Mouse (Mus musculus): ENCODE measurements around the gene Grhpr. TPM values are rescaled to one million over a fixed set of nuclear protein-coding genes. Genes with fewer than 3 reads are reported as not detected.
"Not testable (repeated sequence)": the region's sequence is repeated elsewhere in the genome, so short reads cannot be mapped to it uniquely, and the experiment has no call there.

The Grhpr gene
- polyA plus RNA-seq, 1 experiment from 2014 or later = 87.9 TPM

- not testable (repeated sequence) for H3K4me2 ChIP-seq; H3K4me1 ChIP-seq (ENCODE audit: control insufficient read depth, insufficient read depth, low read length); H3K9me3 ChIP-seq (replicated peaks; ENCODE audit: control insufficient read depth, low read length); ATAC-seq (replicated peaks; ENCODE audit: insufficient number of reproducible peaks, low FRiP score, low TSS enrichment); H3K9ac ChIP-seq (ENCODE audit: low read depth, low read length); H3K27me3 ChIP-seq (ENCODE audit: control insufficient read depth, insufficient read depth, low read length); H3K36me3 ChIP-seq (ENCODE audit: control insufficient read depth, insufficient read depth, low read length); H3K27ac ChIP-seq (ENCODE audit: low read depth, low read length); H3K4me3 ChIP-seq (ENCODE audit: low read depth, low read length)
- 87% methylated on average over 2 of the region's 2 CpGs for WGBS (ENCODE audit: insufficient replicate concordance)
These were observed 35.1 kb upstream of the Grhpr start for GRCm38 (mm10) chr4:44946126-44946525.

DNA sequence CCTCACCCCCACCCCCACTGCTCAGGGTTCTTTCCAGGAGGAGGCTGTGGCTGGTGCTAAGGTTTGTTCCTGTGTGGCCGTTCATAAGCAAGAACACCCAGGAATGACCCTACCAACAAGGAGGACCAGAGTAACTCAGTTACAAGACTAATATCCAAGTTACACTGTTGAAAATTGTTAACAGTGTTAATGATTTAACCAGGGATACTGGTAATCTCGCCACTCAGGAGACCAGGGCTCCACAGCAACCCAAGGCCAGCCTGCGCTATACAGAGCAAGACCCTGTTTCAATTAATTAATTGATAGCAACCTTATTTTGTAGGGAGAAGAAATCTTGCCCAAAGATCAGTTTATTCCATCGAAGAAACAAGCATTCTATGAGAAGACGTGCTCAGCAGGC lies 33.7 kb upstream of the Grhpr start:
- no peak overlapping the region for H3K4me3 ChIP-seq (ENCODE audit: low read depth, low read length)
- H3K27me3 ChIP-seq (ENCODE audit: control insufficient read depth, insufficient read depth, low read length) = peaks cover 3% of the 10 kb centered on the region; the same call in 1 of the 2 replicates
- no peak overlapping the region for H3K27ac ChIP-seq (ENCODE audit: low read depth, low read length)
- H3K9ac ChIP-seq (ENCODE audit: low read depth, low read length) = no peak overlapping the region
- ATAC-seq (replicated peaks; ENCODE audit: insufficient number of reproducible peaks, low FRiP score, low TSS enrichment) = no peak
- no peaks in the 10 kb centered on the region for H3K9me3 ChIP-seq (replicated peaks; ENCODE audit: control insufficient read depth, low read length)
- H3K36me3 ChIP-seq (ENCODE audit: control insufficient read depth, insufficient read depth, low read length) = no peaks in the 10 kb centered on the region
- 80% methylated on average over 5 of the region's 5 CpGs for WGBS (ENCODE audit: insufficient replicate concordance)
- no peak overlapping the region for H3K4me2 ChIP-seq
- no peaks in the 10 kb centered on the region for H3K4me1 ChIP-seq (ENCODE audit: control insufficient read depth, insufficient read depth, low read length)

GRCm38 (mm10) chr4:44948314-44948713 lies 32.9 kb upstream of the Grhpr start:
- H3K9me3 ChIP-seq (replicated peaks; ENCODE audit: control insufficient read depth, low read length) = no peaks in the 10 kb centered on the region
- H3K36me3 ChIP-seq (ENCODE audit: control insufficient read depth, insufficient read depth, low read length) = no peaks in the 10 kb centered on the region
- no peak overlapping the region for H3K4me3 ChIP-seq (ENCODE audit: low read depth, low read length)
- no peak overlapping the region for H3K9ac ChIP-seq (ENCODE audit: low read depth, low read length)
- no peaks in the 10 kb centered on the region for H3K4me1 ChIP-seq (ENCODE audit: control insufficient read depth, insufficient read depth, low read length)
- no peak overlapping the region for H3K27ac ChIP-seq (ENCODE audit: low read depth, low read length)
- H3K27me3 ChIP-seq (ENCODE audit: control insufficient read depth, insufficient read depth, low read length) = peaks cover 3% of the 10 kb centered on the region; the same call in 1 of the 2 replicates
- WGBS (ENCODE audit: insufficient replicate concordance) = 91% methylated on average over 1 of the region's 1 CpGs
- no peak overlapping the region for H3K4me2 ChIP-seq
- ATAC-seq (replicated peaks; ENCODE audit: insufficient number of reproducible peaks, low FRiP score, low TSS enrichment) = no peak

GRCm38 (mm10) chr4:44953041-44953440 lies 28.2 kb upstream of the Grhpr start:
- Histone ChIP-seq H3K36me3 (ENCODE audit: control insufficient read depth, insufficient read depth, low read length) (no peaks in the 10 kb centered on the region), H3K27me3 (ENCODE audit: control insufficient read depth, insufficient read depth, low read length) (no peaks in the 10 kb centered on the region), H3K9me3 (replicated peaks; ENCODE audit: control insufficient read depth, low read length) (no peaks in the 10 kb centered on the region), H3K27ac (ENCODE audit: low read depth, low read length) (no peak overlapping the region), H3K4me3 (ENCODE audit: low read depth, low read length) (no peak overlapping the region), H3K4me1 (ENCODE audit: control insufficient read depth, insufficient read depth, low read length) (no peaks in the 10 kb centered on the region), H3K9ac (ENCODE audit: low read depth, low read length) (no peak overlapping the region), H3K4me2 (no peak overlapping the region)
- 70% methylated on average over 9 of the region's 9 CpGs for WGBS (ENCODE audit: insufficient replicate concordance)
- ATAC-seq (replicated peaks; ENCODE audit: insufficient number of reproducible peaks, low FRiP score, low TSS enrichment) = no peak

DNA sequence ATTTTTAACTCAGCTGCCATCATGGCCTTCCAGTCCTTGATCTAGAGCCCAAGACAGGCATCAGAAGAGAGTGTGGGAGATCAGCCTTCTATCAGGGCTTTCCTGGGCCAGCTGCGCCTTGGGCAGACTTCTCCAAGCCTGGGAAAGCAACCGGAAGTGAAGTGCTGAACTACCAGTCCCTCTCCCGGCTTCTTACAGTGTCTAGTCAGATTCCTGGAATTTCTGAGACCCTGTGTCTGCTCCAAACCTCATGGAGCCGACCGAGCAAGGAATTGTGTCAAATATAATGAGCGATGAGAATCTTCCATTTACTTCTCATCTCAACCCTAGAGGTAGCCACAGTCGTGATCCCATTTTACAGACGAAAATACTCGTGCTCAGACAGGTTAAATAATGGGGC lies 22.4 kb upstream of the Grhpr start:
- Histone ChIP-seq H3K36me3 (ENCODE audit: control insufficient read depth, insufficient read depth, low read length) (no peaks in the 10 kb centered on the region), H3K4me1 (ENCODE audit: control insufficient read depth, insufficient read depth, low read length) (no peaks in the 10 kb centered on the region), H3K9ac (ENCODE audit: low read depth, low read length) (no peak overlapping the region), H3K27ac (ENCODE audit: low read depth, low read length) (no peak overlapping the region), H3K4me2 (no peak overlapping the region), H3K9me3 (replicated peaks; ENCODE audit: control insufficient read depth, low read length) (no peaks in the 10 kb centered on the region), H3K27me3 (ENCODE audit: control insufficient read depth, insufficient read depth, low read length) (no peaks in the 10 kb centered on the region), H3K4me3 (ENCODE audit: low read depth, low read length) (no peak overlapping the region)
- 74% methylated on average over 9 of the region's 9 CpGs for WGBS (ENCODE audit: insufficient replicate concordance)
- no peak for ATAC-seq (replicated peaks; ENCODE audit: insufficient number of reproducible peaks, low FRiP score, low TSS enrichment)

DNA sequence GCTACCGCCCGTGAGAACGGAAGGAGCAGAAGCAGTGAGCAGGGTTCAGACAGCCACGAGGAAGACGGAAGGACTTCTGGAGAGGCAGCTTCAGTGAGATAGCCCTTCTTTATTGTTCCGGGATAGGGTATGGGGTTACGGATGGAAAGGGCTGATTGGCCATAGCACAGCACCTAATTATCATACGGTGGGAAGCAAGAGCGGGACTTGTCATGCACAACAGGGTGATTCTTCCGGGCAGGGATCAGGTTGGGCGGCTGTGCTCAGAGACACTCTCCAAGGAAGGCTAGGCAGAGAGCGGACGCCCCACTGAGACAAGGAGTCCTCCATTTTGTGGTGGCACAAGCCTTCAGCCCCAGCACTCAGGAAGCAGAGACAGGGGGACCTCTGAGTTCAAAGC lies 22.0 kb upstream of the Grhpr start:
- Histone ChIP-seq H3K4me3 (ENCODE audit: low read depth, low read length) (no peak overlapping the region), H3K36me3 (ENCODE audit: control insufficient read depth, insufficient read depth, low read length) (no peaks in the 10 kb centered on the region), H3K9ac (ENCODE audit: low read depth, low read length) (no peak overlapping the region), H3K4me1 (ENCODE audit: control insufficient read depth, insufficient read depth, low read length) (no peaks in the 10 kb centered on the region), H3K9me3 (replicated peaks; ENCODE audit: control insufficient read depth, low read length) (no peaks in the 10 kb centered on the region), H3K27ac (ENCODE audit: low read depth, low read length) (no peak overlapping the region), H3K4me2 (no peak overlapping the region), H3K27me3 (ENCODE audit: control insufficient read depth, insufficient read depth, low read length) (no peaks in the 10 kb centered on the region)
- ATAC-seq (replicated peaks; ENCODE audit: insufficient number of reproducible peaks, low FRiP score, low TSS enrichment) = no peak
- 86% methylated on average over 13 of the region's 13 CpGs for WGBS (ENCODE audit: insufficient replicate concordance)

DNA sequence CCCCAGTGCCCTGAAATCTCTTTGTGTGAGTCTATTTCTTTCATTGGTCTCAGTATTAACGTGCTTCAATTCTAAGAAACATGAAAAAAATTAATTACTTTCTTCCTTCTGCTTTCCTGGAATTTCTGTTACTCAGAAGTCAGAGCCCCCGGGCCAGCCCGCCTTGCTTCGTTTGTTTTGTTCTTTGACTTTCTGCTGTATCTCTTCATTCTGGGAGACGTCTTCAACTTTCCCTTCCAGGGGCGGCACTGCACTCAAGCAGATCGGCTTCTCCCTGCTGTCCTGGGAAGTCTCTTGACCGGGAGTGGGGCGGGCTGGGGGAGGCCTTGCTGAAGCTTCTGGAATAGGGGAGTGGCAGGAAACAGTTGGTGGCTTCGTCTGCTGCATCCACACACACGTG lies 18.0 kb upstream of the Grhpr start:
- H3K4me1 ChIP-seq (ENCODE audit: control insufficient read depth, insufficient read depth, low read length) = no peaks in the 10 kb centered on the region
- WGBS (ENCODE audit: insufficient replicate concordance) = 62% methylated on average over 11 of the region's 11 CpGs
- H3K36me3 ChIP-seq (ENCODE audit: control insufficient read depth, insufficient read depth, low read length) = no peaks in the 10 kb centered on the region
- H3K27ac ChIP-seq (ENCODE audit: low read depth, low read length) = no peak overlapping the region
- H3K4me2 ChIP-seq = no peak overlapping the region
- H3K9me3 ChIP-seq (replicated peaks; ENCODE audit: control insufficient read depth, low read length) = no peaks in the 10 kb centered on the region
- H3K27me3 ChIP-seq (ENCODE audit: control insufficient read depth, insufficient read depth, low read length) = no peaks in the 10 kb centered on the region
- no peak for ATAC-seq (replicated peaks; ENCODE audit: insufficient number of reproducible peaks, low FRiP score, low TSS enrichment)
- no peak overlapping the region for H3K9ac ChIP-seq (ENCODE audit: low read depth, low read length)
- H3K4me3 ChIP-seq (ENCODE audit: low read depth, low read length) = no peak overlapping the region

DNA sequence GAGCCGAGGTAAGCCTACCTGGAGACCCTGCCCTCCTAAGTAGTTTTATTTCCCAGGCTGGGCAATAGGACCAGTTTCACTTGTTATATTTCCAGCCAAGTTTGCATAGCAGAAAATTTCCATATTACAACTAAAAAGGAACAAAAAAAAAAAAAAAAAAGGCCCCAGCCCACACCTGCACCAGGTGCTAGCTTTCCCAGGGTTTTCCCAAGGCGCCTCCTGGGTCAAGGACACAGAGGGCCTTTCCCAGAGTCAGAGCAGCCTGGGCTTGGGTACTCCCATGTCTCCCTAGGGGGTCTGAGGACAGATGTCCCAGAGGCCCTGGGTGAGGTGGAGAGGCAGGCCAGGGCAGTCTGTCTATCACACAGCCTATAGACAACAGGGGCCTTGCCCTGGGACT lies 16.0 kb upstream of the Grhpr start:
- ATAC-seq (replicated peaks; ENCODE audit: insufficient number of reproducible peaks, low FRiP score, low TSS enrichment) = no peak
- Histone ChIP-seq H3K9me3 (replicated peaks; ENCODE audit: control insufficient read depth, low read length) (no peaks in the 10 kb centered on the region), H3K36me3 (ENCODE audit: control insufficient read depth, insufficient read depth, low read length) (no peaks in the 10 kb centered on the region), H3K4me1 (ENCODE audit: control insufficient read depth, insufficient read depth, low read length) (no peaks in the 10 kb centered on the region), H3K27me3 (ENCODE audit: control insufficient read depth, insufficient read depth, low read length) (no peaks in the 10 kb centered on the region), H3K4me2 (no peak overlapping the region), H3K27ac (ENCODE audit: low read depth, low read length) (no peak overlapping the region), H3K4me3 (ENCODE audit: low read depth, low read length) (no peak overlapping the region), H3K9ac (ENCODE audit: low read depth, low read length) (no peak overlapping the region)
- WGBS (ENCODE audit: insufficient replicate concordance) = 74% methylated on average over 2 of the region's 2 CpGs

DNA sequence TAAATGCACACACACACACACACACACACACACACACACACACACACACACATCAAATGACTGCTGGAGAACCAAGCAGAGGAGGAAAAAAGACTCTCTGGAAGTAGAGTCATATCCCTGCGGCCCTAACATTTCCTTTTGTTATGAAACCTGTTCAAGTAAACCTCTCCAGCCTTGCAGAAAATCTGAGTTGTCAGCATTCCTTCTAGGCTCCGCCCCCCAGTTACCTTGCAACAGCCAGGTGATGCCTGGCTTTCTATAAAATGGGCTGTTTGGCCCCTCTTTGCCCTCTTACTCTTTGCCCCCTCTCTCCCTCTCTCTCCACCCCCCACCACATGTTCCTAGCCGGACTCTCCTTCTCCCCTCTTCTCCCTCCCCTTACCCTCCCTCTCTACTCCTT lies 15.5 kb upstream of the Grhpr start:
- Histone ChIP-seq H3K27ac (ENCODE audit: low read depth, low read length) (no peak overlapping the region), H3K36me3 (ENCODE audit: control insufficient read depth, insufficient read depth, low read length) (no peaks in the 10 kb centered on the region), H3K4me2 (no peak overlapping the region), H3K4me1 (ENCODE audit: control insufficient read depth, insufficient read depth, low read length) (no peaks in the 10 kb centered on the region), H3K9me3 (replicated peaks; ENCODE audit: control insufficient read depth, low read length) (no peaks in the 10 kb centered on the region), H3K27me3 (ENCODE audit: control insufficient read depth, insufficient read depth, low read length) (no peaks in the 10 kb centered on the region), H3K9ac (ENCODE audit: low read depth, low read length) (no peak overlapping the region), H3K4me3 (ENCODE audit: low read depth, low read length) (no peak overlapping the region)
- no peak for ATAC-seq (replicated peaks; ENCODE audit: insufficient number of reproducible peaks, low FRiP score, low TSS enrichment)
- WGBS (ENCODE audit: insufficient replicate concordance) = 65% methylated on average over 3 of the region's 3 CpGs

Data from heart, embryonic 11.5 days (tissue).